Mouse (Mus musculus): Measurements from ENCODE around the gene Blvra.

Gene Blvra

DNA sequence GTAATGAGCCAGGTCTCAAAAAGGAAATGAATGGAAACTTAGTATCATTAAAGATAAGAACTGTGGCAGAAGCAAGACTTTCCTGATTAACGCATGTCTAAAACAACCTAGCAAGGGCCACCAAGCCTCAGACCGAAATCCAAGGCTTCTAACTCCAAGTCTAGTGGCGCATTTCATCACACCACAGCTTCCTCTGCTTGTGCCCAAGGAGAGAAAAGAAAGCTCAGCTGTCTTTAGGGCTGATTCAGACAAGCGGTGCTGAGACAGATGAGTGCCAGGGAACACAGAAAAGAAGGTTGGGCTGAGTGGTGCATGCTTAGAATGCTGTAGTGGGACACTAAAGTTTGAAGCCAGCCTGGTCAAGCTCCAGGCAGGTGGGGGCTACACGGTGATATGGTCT is 58.5 kb downstream of the Blvra start:
- TF ChIP-seq GATA4 (IDR thresholded peaks at IDR 0.05; ENCODE audit: insufficient replicate concordance, low read length), result no peak

DNA sequence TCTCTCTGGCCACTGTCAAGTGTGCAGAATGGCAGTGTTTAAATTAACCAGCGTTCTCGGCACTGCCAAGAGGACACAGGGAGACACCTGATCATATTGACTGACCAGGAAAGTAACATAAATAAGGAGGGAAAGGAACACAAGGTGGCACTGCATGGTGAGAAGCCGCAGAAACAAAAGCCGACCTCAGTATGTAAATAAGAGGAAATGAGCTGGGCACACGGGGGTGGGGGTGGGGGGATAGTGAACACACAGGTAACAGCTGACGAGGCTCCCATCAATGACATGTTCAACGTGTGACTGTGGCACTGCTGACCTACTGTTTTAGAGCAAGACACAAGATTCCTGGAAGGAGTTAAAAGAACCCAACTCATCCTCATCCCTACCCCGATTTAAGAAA is 60.9 kb downstream of the Blvra start:
- TF ChIP-seq GATA4 (IDR thresholded peaks at IDR 0.05; ENCODE audit: insufficient replicate concordance, low read length), result no peak

DNA sequence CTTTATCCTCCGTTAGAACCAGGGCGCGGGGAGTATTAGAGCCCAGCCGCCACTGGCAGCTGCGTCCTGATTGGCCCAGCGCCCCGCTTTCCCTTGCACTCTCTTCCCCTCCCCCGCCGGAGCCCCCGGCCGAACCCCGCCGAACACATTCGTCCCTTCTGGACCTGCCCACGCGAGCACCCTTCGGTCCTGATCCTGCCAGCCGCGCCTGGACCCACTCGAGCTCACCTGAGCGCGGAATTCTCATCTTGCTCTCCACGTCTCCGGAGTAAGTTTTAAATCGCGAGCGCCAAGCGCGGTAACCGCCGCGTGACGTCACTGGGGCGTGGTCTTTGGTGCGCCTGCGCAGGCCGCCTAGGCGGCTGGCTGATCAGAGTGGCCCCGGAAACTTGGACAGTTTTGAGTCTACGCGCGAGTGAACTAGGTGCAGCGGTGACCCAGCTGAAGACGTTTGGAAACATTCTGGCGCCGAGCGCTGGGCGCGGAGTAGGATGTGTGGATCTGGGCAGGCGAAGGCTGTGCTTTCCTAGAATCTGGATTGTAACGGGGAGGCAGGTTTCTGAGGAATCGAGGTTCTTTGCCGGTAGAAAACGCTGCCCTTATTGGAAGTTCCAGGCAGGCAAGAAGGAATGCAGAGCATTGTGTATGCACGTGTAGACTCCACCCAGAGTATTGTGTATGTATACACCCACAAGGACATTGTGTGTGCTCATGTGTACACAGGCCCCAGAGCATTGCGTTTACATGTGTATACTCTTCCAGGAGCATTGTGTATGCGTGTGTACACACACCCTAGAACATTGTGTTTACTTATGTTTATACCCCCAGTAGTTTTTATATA is 63.4 kb downstream of the Blvra start, which contains the start of gene Ncaph:
TSS of gene Ncaph (minus strand) at position 334 of the 841 bp plus-strand sequence.
- TF ChIP-seq GATA4 (IDR thresholded peaks at IDR 0.05; ENCODE audit: insufficient replicate concordance, low read length), result peak; percentile 39; the same call in 1 of the 2 replicates

DNA sequence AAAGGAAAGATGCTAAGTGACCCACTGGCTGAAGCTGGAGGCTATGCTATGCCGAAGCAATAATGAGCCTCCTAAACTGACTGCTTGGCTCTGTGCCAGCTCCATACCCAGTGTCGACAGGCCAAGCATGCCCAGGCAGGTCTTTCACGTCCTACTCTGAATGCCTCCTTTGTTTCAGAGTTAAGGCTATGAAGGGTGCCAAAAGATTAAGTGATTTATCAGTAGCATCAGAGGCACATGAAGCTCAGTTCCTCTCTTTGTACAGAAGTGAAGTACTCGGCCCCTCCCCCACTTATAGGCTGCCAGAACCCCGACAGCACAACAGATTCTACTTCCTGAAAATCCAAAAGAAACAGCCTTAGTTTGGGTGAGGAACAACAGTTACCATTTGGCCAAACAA is 66.5 kb downstream of the Blvra start:
- no peak for TF ChIP-seq GATA4 (IDR thresholded peaks at IDR 0.05; ENCODE audit: insufficient replicate concordance, low read length)

DNA sequence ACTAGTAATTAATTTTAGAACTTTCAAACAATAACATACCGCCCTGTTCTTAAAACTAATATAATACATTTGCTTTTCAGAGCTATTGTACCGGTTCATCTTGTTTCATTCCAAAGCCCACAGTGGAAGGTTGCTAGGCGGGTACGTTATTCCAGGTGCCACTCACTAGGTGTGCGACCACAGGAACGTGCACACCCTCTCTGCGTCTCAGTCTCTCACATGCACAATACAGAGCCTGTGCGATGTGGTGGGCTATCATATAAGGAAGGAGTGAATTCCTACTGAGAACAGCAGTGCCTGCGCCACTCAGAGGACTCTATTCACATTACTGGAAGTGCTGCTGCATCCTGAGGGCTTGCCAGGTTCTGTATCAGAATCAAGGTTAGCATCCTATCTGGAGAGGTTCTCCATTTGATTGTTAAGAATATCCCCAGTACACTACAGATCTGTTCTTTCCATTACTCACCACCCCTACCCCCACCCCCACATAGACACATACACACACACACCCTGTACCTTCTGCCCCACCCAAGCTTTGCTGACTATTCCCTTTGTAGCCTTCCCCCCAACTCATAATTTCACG is 67.5 kb downstream of the Blvra start:
- no peak for TF ChIP-seq GATA4 (IDR thresholded peaks at IDR 0.05; ENCODE audit: insufficient replicate concordance, low read length)

DNA sequence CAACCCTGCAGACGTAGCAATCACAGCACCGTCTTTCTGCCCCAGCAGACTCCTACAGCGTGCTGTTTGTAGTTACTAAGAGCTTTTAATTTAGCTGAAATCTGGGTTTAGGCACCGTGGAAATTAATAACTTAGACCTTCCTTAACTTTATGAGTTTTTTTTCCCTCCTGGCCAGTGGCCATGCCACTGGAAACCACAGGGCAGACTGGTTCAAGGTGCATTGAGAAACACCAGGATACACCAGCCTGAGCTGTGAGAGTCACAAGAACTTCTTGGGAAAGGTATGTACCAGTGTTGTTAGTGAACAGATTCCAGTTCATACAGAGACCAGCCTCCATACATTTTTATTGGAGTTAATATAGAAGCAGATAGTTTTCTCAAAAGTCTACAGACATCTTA is 68.0 kb downstream of the Blvra start:
- no peak for TF ChIP-seq GATA4 (IDR thresholded peaks at IDR 0.05; ENCODE audit: insufficient replicate concordance, low read length)

DNA sequence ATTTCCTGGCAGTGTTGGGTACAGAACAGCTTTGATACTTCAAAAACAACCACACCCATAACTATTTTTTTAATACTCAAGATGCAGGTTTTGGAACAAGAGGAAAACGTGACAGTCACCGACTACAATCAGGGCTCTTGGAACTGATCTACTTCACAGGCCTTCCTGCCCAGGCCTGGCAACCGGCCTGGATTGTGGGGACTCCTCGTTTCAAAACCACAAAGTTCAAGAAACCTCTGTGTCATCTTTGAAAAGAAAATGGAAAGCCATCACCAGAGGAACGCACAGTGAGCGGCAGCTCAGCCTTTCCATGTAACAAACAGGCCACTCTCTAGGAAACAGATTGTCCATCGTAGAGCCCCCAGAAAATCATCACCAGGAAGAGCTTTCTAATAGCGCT is 68.6 kb downstream of the Blvra start:
- TF ChIP-seq GATA4 (IDR thresholded peaks at IDR 0.05; ENCODE audit: insufficient replicate concordance, low read length), result no peak

DNA sequence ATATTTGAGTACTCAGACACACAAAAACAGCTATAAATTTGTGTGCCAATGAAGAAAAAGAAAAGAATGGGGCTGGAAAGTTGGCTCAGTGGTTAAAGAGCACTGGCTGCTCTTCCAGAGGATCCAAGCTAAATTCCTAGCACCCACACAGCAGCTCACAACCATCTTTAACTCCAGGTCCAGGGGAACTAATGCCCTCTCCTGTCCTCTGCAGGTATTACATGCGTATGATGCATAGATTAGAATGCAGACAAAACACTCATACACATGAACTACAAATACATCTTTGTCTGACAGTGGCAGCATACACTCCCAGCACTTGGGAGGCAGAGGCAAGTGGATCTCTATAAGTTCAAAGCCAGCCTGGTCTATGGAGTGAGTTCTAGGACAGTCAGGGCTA is 69.1 kb downstream of the Blvra start:
- TF ChIP-seq GATA4 (IDR thresholded peaks at IDR 0.05; ENCODE audit: insufficient replicate concordance, low read length), result no peak

DNA sequence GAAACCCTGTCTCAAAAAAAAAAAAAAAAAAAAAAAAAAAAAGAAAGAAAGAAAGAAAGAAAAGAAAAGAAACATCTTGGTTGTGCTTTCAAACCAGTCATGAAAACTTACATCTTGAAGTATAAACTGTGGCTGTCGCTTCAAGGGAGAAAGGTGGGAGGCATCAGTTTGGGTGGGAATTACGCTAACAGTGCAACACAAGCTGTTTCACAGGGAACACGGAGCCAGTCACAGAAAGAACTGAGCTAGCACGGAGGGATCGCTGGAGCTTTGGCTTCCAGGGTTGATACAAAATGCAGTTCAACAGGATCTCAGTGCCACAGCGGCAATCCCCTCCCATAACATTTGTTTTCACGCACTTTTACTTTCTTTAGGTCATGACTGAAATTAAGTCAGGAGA is 69.5 kb downstream of the Blvra start:
- TF ChIP-seq GATA4 (IDR thresholded peaks at IDR 0.05; ENCODE audit: insufficient replicate concordance, low read length), result no peak

DNA sequence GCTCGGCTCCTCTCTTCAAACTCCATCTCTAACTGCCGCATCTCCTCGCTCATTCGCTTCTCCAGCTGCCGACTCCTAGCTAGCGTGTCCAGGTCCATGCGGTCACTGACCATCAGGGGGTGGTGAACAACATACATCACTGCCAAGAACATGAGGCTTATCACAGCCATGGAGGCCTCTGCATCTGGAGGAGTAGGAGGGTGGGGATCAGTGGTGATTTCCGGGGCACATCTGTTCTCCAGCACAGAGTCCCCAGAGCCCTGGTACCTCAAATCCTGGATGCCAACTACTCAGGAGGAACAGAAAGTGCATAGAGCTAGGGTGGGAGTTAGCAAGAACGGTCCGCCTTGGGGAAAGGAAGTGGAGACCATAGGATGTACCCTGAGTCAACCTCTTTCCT is 71.6 kb downstream of the Blvra start:
- no peak for TF ChIP-seq GATA4 (IDR thresholded peaks at IDR 0.05; ENCODE audit: insufficient replicate concordance, low read length)

DNA sequence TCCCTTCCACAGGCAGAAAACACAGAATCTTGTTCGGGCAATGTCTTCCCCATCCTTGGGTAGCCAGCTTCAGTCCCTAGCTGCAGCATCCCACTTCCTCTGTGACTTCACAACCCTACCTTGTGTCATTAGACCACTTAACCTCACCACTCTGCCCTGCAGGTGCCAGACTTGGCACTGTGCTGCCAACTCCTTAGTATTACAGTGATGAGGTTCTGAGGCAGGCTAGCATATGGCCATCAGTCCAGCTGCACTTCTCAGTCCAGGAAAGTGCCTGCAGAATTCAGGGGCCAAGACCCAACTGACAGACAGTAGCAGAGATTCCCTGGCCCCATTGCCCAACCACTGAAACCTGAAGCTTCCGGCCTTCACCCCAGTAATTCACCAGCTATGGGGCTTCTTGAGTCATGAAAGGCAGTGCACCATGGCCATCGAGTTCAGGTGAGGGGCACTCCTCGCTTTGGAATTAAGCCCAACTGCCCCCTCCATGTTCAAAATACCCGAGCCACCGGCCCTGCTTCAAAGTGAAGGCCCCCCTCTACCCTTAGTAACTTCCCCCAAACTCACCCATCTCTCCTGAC is 72.2 kb downstream of the Blvra start:
- no peak for TF ChIP-seq GATA4 (IDR thresholded peaks at IDR 0.05; ENCODE audit: insufficient replicate concordance, low read length)

DNA sequence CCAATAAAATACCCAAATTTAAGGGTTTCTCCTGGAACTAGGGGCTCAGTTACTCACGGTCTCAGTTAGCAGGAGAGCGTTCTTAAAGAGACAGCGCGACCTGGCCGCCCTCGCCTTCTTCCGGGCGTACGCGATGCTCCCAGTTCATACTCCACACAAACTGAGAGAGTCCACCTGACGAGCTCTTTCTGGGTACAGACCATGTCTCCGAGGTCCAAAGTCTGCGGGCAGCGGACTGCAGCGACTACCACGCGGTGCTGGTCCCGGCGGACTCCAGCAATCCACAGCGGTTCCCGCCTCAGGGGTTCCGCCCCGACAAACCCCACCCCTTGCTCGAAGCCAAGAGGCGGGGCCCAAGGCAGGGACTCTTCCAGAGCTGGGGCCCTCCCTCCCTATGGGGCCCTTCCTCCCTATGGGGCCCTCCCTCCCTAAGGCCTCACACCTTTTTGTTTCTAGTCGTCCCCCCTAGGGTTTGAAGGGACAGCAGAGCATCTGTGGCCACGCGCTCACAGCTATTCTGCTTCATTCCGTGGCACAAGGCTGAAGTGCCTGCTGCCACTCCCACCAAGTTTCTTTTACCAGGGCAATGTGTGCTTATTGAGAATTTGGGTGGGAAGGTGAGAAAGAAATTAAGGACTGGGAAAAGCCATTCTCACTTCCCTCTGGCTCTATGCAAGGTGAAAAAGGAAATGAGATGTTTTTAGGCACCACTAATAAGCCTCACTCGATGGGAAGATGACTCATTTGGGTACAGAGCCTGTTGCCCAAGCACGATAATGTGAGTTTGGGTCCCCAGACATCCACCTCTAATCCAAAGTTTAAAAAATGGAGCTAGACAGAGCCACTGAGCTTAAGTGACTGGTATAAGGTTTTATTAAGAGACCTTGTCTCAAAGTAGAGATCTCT is 72.9 kb downstream of the Blvra start, which contains the start of gene Itpripl1:
TSS of gene Itpripl1 (minus strand) at position 285 of the 906 bp plus-strand sequence.
- TF ChIP-seq GATA4 (IDR thresholded peaks at IDR 0.05; ENCODE audit: insufficient replicate concordance, low read length), result no peak

DNA sequence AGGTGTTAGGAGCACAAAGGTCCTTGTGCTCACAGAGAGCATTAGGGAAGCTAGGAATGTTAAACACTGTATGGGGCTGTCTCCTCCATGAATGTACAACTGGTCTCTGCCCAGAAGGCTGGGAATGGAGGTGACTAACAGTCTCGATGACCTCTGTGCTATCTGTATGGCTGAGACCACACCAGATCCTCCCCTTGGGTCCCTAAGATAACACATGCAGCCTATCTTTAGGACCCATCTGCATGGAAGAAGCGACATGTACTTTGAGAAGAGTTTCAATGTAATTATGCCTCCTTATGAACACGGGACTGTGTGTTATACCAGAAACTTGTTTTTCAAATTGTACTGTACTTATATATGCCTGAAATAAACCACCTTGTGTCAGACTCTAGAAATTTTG is 75.2 kb downstream of the Blvra start:
- no peak for TF ChIP-seq GATA4 (IDR thresholded peaks at IDR 0.05; ENCODE audit: insufficient replicate concordance, low read length)
